Mouse (Mus musculus): ENCODE data around the gene Bmp8b.

DNA sequence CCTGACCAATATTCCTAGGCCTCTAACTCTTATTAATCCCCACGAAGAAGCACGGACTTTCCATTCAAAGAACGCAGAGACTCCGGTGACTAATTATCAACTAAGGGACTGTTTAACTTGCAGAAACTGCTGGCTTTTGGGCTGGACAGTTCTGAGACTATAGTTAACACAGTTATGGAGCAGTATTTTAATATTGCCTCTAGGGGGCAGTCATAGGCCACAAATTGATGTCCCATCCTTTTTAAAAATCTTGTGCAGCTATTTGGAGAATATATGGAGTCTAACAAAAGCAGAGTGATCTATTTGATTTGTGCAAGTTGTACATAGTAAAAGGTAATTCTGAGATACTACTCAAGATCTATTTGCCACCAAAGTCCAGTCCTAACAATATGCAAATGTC, 50.0 kb downstream of the Bmp8b start:
- no peak for TF ChIP-seq POLR2A (IDR thresholded peaks at IDR 0.05; ENCODE audit: borderline replicate concordance, low read depth, low read length)
- no peak for TF ChIP-seq CTCF (IDR thresholded peaks at IDR 0.05; ENCODE audit: low read depth, low read length)

Measured in bone marrow macrophage, adult 2 months (primary cell).